Mouse (Mus musculus): ENCODE results near the gene Gm10643.
A peak's percentile ranks its signal among the peaks of the same experiment; 100 is the strongest.

The Gm10643 gene

DNA sequence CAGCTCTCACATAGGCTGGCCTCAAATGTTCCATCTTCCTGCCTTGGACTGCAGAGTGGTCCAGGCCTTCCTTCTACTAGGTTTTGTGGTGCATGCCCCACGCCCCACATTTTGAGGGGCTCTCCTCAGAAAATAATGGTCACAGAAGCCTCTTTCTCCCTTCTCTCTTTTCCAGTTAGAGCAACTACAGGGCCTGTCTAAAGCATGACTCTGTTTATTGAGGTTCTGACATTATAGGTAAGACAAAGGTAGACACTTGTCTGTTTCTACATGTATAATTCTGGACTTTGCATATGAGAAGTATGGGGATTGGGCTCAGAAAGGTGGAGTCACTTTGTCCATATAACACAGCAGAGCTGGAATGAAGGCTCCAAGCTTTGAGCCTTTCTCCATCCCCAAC is at the start of gene Gm10643:
Gene Gm10643 (minus strand): TSS at position 101 of the 400 bp plus-strand sequence.
- DNase-seq, result no peak

GRCm38 (mm10) chr8:84106216-84107040 is 41.5 kb upstream of the Gm10643 start:
- DNase-seq, result no peak

- DNase-seq, result no peak
Measured at GRCm38 (mm10) chr8:84105676-84106075, 40.7 kb upstream of the Gm10643 start.

- peak; percentile 99 for DNase-seq
Measured at GRCm38 (mm10) chr8:84104697-84105609, 40.0 kb upstream of the Gm10643 start, which contains the start of gene Dcaf15. Dcaf15 (minus strand) TSS chr8:84104768.

DNA sequence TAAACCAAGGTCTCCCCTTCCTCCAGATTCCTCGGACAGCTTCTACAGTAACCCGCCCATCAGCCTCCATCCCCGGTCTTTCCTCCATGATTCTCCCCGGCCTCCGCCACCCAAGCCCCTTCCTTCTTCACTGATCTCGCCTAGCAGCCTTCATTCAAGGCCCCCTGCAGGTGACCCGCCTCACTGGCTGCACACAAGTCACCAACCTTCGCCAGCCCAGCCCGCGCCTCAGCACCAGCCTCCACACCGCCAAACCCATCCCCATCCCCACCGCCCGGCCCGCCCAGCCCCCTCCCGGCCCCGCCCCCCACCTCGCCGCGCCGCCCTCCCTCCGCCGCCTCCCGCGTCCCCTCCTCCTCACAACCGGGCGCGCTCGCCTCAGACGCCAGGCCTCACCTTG is 39.3 kb upstream of the Gm10643 start:
- DNase-seq, result peak; percentile 75

- no peak for DNase-seq
Measured at GRCm38 (mm10) chr8:84103601-84104000, 38.7 kb upstream of the Gm10643 start.

DNA sequence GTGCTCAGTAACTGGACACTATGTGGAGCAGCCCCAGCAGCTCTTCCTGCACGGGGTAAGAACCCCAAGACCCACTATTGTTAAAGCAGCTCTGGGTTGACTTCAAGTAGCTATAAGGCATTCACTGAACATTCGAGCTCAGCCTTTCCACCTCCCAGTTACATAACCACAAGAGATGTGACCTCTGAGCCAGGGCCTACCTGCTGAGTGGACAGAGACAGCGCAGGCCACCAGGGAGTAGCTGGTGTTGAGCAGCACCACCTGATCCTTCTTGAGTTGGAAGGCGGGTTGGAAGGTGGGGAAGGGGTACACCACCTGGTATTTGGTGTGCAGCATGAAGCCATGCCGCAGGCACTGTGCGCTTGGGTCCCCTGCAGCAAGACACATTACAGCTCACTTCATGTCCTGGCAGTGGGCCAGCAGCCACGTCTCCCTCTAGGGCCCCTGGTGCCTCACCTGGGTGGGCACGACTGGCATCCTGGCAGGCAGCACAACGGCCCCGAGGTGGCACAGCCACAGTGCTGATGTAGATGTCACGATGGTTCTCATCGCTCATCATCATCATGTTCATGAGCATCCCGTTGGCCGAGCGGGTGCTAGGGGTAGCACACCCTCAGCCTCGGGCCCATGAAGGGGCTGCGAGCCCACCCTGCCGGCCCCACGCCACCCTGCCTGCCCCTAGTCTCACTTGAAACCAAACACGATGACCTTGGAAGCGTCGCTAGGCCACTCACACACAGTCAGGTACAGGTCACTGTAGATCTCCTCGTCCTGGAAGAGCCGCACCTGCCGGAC is 36.7 kb upstream of the Gm10643 start:
- DNase-seq, result no peak

DNA sequence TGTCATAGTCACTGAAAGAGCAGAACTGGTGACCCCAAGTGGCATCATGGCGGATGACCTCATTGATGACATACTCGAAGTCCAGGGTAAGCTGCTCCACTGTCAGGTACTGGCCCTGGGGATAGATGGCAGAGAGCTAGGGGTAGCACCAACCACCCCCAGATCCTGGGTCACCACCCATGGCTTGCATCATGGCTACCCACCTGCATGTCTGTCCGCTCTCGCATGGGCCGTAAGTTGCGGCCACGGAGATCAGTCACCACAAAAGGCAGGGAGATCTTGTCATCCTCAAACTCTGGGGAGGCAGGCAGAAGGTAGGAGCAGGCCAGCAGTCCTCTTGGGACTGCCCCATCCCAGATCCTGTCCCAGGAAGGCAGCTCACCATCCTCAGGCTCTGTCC is 33.4 kb upstream of the Gm10643 start:
- DNase-seq, result no peak

- peak; percentile 16 for DNase-seq
Measured at GRCm38 (mm10) chr8:84096061-84096460, 31.1 kb upstream of the Gm10643 start.

DNA sequence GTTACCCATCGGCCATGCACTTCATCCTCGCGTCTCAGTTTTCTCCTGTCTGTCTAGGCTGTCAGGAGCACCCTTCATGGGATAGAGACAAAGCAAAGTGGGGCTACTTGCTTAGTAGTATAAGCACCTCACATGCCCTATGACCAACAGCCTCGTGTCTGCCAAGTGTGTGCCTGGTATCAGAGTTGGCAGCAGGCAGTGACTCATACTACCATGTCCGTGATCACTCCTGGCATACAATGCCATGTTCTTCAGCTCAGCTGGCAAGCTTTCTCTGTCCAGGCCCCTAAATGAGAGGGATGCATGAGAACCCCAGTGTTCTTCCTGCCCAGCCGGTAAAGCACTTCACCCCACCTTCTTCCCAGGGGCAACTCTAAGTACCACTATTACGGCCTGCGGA is 25.6 kb upstream of the Gm10643 start:
- no peak for DNase-seq

DNA sequence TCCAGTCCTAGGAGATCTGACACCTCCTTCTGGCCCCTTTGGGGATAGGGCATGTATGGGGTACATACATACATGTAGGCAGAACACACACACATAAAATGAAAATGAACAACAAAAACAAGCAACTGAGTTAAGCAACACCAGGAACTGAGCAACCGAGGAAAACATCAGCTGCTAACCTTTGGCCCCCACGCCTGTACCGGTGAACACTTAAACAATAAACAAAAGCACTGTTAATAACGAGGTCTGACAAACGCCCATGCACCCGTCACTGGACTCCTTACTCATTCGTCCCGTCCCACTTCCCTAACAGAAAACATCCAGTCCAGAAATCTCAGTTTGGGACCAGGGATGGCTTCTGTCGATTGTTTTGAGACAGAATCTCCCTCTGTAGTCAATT is 24.3 kb upstream of the Gm10643 start:
- no peak for DNase-seq

DNA sequence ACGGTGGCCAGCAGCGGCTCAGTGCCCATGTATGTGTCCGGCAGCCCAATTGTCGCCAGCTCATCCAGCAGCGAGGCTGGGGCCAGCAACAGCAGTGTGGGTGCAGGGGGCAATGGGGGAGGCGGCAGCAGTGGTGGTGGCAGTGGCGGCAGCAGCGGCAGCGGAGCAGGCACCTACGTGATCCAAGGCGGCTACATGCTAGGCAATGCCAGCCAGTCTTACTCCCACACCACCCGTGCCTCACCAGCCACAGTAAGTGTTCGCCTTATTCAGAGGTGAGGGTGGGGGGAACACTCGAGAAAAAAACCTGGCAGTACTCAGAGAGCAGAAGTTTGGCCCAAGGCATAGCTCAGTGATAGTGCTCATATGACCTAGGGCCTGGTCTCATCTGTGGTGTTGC is 22.9 kb upstream of the Gm10643 start:
- no peak for DNase-seq

- no peak for DNase-seq
Measured at GRCm38 (mm10) chr8:84087156-84087555, 22.2 kb upstream of the Gm10643 start.

- DNase-seq, result no peak
Measured at GRCm38 (mm10) chr8:84084341-84085115, 19.6 kb upstream of the Gm10643 start.

DNA sequence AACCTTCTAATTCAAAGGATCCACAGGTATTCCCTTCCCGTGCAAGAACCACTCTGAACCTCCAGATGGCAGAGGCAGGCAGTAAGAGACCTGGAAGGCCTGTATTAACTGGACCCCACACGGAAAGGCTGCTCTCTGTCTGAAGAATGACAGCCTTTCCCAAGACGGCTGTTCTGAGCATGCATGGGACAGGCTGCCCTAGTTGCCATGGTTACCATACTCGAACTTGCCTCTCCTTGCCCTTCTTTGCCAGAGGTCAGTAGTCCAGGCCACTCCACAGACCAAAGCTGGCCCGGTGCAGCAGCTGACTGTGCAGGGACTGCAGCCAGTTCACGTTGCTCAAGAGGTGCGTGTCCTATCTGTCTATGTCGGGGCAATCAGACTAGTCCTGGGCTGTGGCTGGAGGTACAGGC is 18.9 kb upstream of the Gm10643 start:
- DNase-seq, result no peak

DNA sequence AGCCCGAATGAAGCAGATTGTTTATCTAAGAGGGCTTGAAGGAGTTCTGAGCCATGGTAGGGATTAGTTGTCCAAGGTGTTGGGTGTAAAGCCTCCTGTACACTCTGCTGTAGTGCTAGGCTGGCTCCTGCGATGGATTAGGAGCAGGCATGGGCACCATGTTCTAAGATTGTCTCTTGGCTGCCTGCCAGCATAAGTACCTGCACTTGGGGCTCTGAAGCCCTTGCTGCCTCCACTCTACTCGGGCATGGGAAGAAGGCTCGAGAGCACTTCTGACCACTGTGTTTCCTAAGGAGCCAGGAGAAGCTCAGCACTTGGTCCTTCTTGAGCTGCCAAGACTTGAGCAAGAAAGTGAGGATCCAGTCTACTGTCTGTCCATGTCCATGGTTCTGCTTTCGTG is 14.3 kb upstream of the Gm10643 start:
- DNase-seq, result no peak

DNA sequence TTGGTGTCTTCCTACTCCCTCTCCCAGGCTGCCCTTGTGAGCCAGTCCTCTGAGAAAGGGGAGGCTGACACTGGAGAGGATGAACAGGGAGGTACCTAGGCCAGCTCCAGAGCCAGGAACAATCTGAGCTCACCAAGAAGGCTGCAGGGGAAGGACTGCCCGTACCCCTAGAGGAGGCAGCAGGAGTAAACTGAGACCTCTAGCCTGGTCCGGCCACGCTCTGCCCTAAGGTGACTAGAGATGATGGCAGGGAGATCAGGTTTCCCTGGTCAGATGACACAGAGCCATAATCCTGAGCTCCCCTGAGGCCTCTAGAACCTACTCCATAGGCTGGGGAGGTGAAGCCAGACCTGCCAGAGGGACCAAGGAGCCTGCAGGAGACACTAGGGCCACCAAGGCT is 11.9 kb upstream of the Gm10643 start:
- no peak for DNase-seq

GRCm38 (mm10) chr8:84076412-84076811 is 11.5 kb upstream of the Gm10643 start:
- no peak for DNase-seq

GRCm38 (mm10) chr8:84073230-84073976 is 8.5 kb upstream of the Gm10643 start:
- DNase-seq, result no peak

- DNase-seq, result no peak
Measured at GRCm38 (mm10) chr8:84072321-84072720, 7.4 kb upstream of the Gm10643 start.

DNA sequence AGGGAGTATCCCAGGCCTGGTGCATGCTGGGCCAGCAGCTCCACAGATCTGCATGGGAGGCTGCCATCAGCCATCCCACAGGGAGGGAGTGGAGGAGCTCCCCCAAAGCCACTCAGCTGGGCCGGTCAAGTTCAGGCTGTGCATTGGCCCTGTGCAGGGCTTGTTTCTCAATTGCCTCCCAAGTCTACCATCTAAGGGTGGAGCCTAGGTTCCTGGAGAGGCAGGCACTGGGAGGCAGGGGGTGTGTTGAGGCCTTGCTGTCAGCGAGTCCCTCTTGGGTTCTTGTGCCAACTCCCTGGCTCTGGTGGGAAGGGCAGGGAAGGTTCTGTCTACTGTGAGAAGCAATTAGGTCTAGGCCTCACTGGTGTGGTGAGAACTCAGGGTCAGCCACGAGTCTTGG is 7.0 kb upstream of the Gm10643 start:
- DNase-seq, result no peak

Measured in cerebellum, adult 11-12 months (tissue).